Mouse (Mus musculus): Measurements from ENCODE around the gene Nap1l1. TPM values are rescaled to one million over a fixed set of nuclear protein-coding genes. Genes with fewer than 3 reads are reported as not detected.

The Nap1l1 gene
- polyA plus RNA-seq, 1 experiment from 2014 or later: 67.0 TPM

GRCm38 (mm10) chr10:111451683-111452322 lies 21.2 kb upstream of the Nap1l1 start:
- H3K27me3 ChIP-seq (ENCODE audit: control insufficient read depth, insufficient read depth, low read depth, low read length): no peaks in the 10 kb centered on the region
- ATAC-seq (ENCODE audit: low read depth): peak; percentile 67
- H3K4me1 ChIP-seq (ENCODE audit: control insufficient read depth, low read depth, low read length): no peaks in the 10 kb centered on the region
- H3K27ac ChIP-seq (ENCODE audit: low read length): no peak overlapping the region
- no peaks in the 10 kb centered on the region for H3K36me3 ChIP-seq (ENCODE audit: control insufficient read depth, insufficient read depth)
- H3K9me3 ChIP-seq (replicated peaks; ENCODE audit: control insufficient read depth, low read length): no peaks in the 10 kb centered on the region
- no peak overlapping the region for H3K4me2 ChIP-seq (ENCODE audit: low read depth, low read length)
- H3K9ac ChIP-seq (ENCODE audit: low read depth, low read length): no peak overlapping the region
- WGBS (ENCODE audit: insufficient replicate concordance): 31% methylated on average over 1 of the region's 1 CpGs
- no peak overlapping the region for H3K4me3 ChIP-seq (ENCODE audit: low read depth, low read length)

DNA sequence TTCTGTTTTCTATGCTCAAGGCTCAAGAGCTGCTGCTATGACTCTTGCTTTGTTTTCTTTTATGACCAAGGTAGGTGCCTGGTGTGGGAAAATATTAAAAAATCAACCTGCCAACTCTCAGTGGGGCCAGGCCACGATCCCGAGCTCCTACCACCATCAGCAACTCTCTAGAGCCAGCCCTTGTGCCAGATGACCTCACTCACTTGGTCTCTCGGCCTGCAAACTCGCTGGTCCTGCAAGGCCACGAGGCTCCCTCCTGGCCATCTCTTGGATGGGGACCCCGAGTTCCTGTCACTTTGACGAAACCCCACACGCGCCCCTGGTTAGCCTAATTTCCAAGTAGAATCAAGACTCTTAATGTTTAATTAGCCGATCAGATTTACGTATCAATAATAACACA lies 20.6 kb upstream of the Nap1l1 start:
- WGBS (ENCODE audit: insufficient replicate concordance): 70% methylated on average over 11 of the region's 11 CpGs
- no peaks in the 10 kb centered on the region for H3K27me3 ChIP-seq (ENCODE audit: control insufficient read depth, insufficient read depth, low read depth, low read length)
- no peak overlapping the region for H3K4me2 ChIP-seq (ENCODE audit: low read depth, low read length)
- H3K27ac ChIP-seq (ENCODE audit: low read length): no peak overlapping the region
- no peak for ATAC-seq (ENCODE audit: low read depth)
- no peaks in the 10 kb centered on the region for H3K4me1 ChIP-seq (ENCODE audit: control insufficient read depth, low read depth, low read length)
- H3K36me3 ChIP-seq (ENCODE audit: control insufficient read depth, insufficient read depth): no peaks in the 10 kb centered on the region
- no peaks in the 10 kb centered on the region for H3K9me3 ChIP-seq (replicated peaks; ENCODE audit: control insufficient read depth, low read length)
- H3K9ac ChIP-seq (ENCODE audit: low read depth, low read length): no peak overlapping the region
- H3K4me3 ChIP-seq (ENCODE audit: low read depth, low read length): no peak overlapping the region

DNA sequence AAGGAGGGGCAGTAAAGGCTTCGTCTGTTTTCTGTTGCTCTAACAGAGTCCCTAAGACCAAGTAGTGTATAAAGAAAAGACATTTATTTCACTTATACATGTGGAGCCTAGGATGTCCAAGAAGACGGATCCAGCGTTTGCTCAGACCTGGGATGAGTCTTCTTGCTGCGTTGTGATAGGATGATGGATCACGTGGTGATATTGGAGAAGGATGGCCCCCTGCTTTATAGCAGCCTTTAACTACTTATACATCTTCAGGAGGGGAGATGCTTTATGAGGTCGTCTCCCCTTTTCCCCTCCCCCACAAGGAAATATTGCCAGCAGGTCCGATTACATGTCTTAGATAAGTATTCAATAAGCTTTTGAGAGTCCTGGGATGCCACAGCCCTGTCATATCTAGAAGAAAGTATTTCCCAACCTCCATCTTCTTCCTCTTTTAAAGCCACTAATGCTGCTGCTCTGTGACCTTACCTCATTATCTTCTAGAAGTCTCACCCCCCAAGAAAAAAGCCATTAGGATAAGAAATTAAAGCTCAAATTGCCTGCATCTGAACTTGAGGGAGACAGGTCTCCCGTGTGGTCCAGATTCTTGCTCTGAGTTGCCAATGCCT lies 18.2 kb upstream of the Nap1l1 start:
- no peak overlapping the region for H3K27ac ChIP-seq (ENCODE audit: low read length)
- no peak overlapping the region for H3K4me2 ChIP-seq (ENCODE audit: low read depth, low read length)
- no peaks in the 10 kb centered on the region for H3K9me3 ChIP-seq (replicated peaks; ENCODE audit: control insufficient read depth, low read length)
- H3K27me3 ChIP-seq (ENCODE audit: control insufficient read depth, insufficient read depth, low read depth, low read length): no peaks in the 10 kb centered on the region
- H3K4me1 ChIP-seq (ENCODE audit: control insufficient read depth, low read depth, low read length): no peaks in the 10 kb centered on the region
- WGBS (ENCODE audit: insufficient replicate concordance): 46% methylated on average over 8 of the region's 8 CpGs
- H3K36me3 ChIP-seq (ENCODE audit: control insufficient read depth, insufficient read depth): no peaks in the 10 kb centered on the region
- no peak overlapping the region for H3K9ac ChIP-seq (ENCODE audit: low read depth, low read length)
- H3K4me3 ChIP-seq (ENCODE audit: low read depth, low read length): no peak overlapping the region
- no peak for ATAC-seq (ENCODE audit: low read depth)

DNA sequence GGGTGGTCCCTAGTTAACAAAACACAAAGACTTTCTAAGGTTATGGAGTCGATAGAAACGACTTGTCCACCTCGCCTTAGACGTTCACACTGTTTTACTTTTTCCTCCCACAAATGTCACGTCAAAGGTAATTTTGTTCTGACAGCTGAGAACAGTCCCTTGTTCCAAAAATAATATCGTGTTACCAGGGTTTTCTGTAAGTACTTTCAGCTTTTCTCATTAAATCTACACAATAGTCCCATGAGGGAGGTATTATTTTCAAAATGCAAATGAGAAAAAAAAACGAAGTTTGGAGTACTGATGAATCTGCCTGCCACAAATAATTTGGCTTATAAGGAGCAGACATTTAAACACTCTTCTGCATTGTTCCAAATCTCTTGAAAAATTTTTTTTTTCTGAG lies 14.9 kb upstream of the Nap1l1 start:
- no peaks in the 10 kb centered on the region for H3K27me3 ChIP-seq (ENCODE audit: control insufficient read depth, insufficient read depth, low read depth, low read length)
- 64% methylated on average over 7 of the region's 7 CpGs for WGBS (ENCODE audit: insufficient replicate concordance)
- no peaks in the 10 kb centered on the region for H3K4me1 ChIP-seq (ENCODE audit: control insufficient read depth, low read depth, low read length)
- H3K9me3 ChIP-seq (replicated peaks; ENCODE audit: control insufficient read depth, low read length): no peaks in the 10 kb centered on the region
- H3K36me3 ChIP-seq (ENCODE audit: control insufficient read depth, insufficient read depth): no peaks in the 10 kb centered on the region
- H3K27ac ChIP-seq (ENCODE audit: low read length): no peak overlapping the region
- no peak overlapping the region for H3K9ac ChIP-seq (ENCODE audit: low read depth, low read length)
- ATAC-seq (ENCODE audit: low read depth): no peak
- H3K4me3 ChIP-seq (ENCODE audit: low read depth, low read length): no peak overlapping the region
- no peak overlapping the region for H3K4me2 ChIP-seq (ENCODE audit: low read depth, low read length)

DNA sequence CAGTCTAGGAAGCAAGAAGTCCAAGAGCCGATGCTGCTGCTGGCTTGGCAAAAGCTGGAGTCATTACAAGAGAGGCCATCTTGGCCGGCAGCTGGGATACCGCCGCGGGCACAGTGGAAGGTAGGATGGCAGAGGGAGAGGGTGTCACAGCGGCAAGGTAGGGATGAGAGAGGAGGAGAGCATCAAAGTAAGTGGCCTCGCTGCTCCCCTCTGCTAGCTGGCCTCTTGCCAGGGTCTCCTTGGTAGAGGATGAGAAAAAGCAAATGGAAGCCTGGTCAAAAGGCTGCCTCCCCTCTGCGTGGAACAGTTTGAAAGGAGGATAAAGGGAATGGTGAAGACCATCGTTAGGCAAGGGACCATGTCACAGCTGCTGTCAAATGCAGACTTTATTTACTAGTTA lies 14.0 kb upstream of the Nap1l1 start:
- no peak for ATAC-seq (ENCODE audit: low read depth)
- Histone ChIP-seq H3K4me2 (ENCODE audit: low read depth, low read length) (no peak overlapping the region), H3K9ac (ENCODE audit: low read depth, low read length) (no peak overlapping the region), H3K27ac (ENCODE audit: low read length) (no peak overlapping the region), H3K4me3 (ENCODE audit: low read depth, low read length) (no peak overlapping the region), H3K27me3 (ENCODE audit: control insufficient read depth, insufficient read depth, low read depth, low read length) (no peaks in the 10 kb centered on the region), H3K36me3 (ENCODE audit: control insufficient read depth, insufficient read depth) (no peaks in the 10 kb centered on the region), H3K9me3 (replicated peaks; ENCODE audit: control insufficient read depth, low read length) (no peaks in the 10 kb centered on the region), H3K4me1 (ENCODE audit: control insufficient read depth, low read depth, low read length) (no peaks in the 10 kb centered on the region)
- WGBS (ENCODE audit: insufficient replicate concordance): 77% methylated on average over 9 of the region's 9 CpGs

- no peak for ATAC-seq (ENCODE audit: low read depth)
- WGBS (ENCODE audit: insufficient replicate concordance): 59% methylated on average over 3 of the region's 3 CpGs
- H3K4me2 ChIP-seq (ENCODE audit: low read depth, low read length): no peak overlapping the region
- H3K9me3 ChIP-seq (replicated peaks; ENCODE audit: control insufficient read depth, low read length): no peaks in the 10 kb centered on the region
- H3K9ac ChIP-seq (ENCODE audit: low read depth, low read length): no peak overlapping the region
- no peak overlapping the region for H3K27ac ChIP-seq (ENCODE audit: low read length)
- H3K4me1 ChIP-seq (ENCODE audit: control insufficient read depth, low read depth, low read length): no peaks in the 10 kb centered on the region
- H3K27me3 ChIP-seq (ENCODE audit: control insufficient read depth, insufficient read depth, low read depth, low read length): no peaks in the 10 kb centered on the region
- no peaks in the 10 kb centered on the region for H3K36me3 ChIP-seq (ENCODE audit: control insufficient read depth, insufficient read depth)
- no peak overlapping the region for H3K4me3 ChIP-seq (ENCODE audit: low read depth, low read length)
These were observed 13.1 kb upstream of the Nap1l1 start for GRCm38 (mm10) chr10:111459874-111460273.

DNA sequence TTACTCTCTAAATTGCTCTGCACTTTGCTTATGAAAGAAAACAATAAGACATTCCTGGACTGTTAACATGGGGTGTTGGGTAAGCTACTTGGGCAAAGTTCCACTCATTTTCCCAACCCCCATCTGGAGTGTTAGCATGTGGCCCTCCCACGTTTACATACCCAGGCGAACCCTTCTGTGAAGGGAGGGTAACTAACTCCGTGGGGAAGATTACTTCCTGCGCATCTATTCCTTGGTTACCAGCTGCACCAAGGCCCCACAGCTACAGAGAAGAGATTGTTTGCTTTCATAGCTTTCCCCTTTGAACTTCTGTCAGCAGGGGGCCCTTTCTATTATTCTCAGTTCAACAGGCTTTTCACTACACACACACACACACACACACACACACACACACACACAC lies 12.6 kb upstream of the Nap1l1 start:
- Histone ChIP-seq H3K4me1 (ENCODE audit: control insufficient read depth, low read depth, low read length) (no peaks in the 10 kb centered on the region), H3K4me3 (ENCODE audit: low read depth, low read length) (no peak overlapping the region), H3K27ac (ENCODE audit: low read length) (no peak overlapping the region), H3K9ac (ENCODE audit: low read depth, low read length) (no peak overlapping the region), H3K9me3 (replicated peaks; ENCODE audit: control insufficient read depth, low read length) (no peaks in the 10 kb centered on the region), H3K27me3 (ENCODE audit: control insufficient read depth, insufficient read depth, low read depth, low read length) (no peaks in the 10 kb centered on the region), H3K4me2 (ENCODE audit: low read depth, low read length) (no peak overlapping the region), H3K36me3 (ENCODE audit: control insufficient read depth, insufficient read depth) (no peaks in the 10 kb centered on the region)
- WGBS (ENCODE audit: insufficient replicate concordance): 38% methylated on average over 4 of the region's 4 CpGs
- no peak for ATAC-seq (ENCODE audit: low read depth)

DNA sequence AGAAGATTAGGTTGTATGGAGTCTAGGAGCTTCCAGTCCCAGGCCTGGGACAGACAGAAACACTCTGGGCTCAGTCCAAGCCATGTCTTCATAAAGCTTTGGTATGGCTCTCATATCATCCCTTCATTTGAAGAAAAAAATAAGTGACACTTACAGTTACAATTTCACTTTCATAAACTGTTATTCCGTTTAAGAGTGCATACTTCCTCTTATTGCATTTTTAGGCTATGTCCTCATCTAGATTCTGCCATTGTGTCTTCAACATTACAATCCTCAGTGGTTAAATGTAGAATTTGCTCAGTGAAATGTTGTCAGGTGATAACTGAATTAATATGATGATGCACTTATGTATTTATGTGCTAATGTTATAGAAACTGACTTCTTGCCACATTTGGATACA lies 8.2 kb upstream of the Nap1l1 start:
- no peaks in the 10 kb centered on the region for H3K9me3 ChIP-seq (replicated peaks; ENCODE audit: control insufficient read depth, low read length)
- no peaks in the 10 kb centered on the region for H3K27me3 ChIP-seq (ENCODE audit: control insufficient read depth, insufficient read depth, low read depth, low read length)
- no peak overlapping the region for H3K4me3 ChIP-seq (ENCODE audit: low read depth, low read length)
- WGBS (ENCODE audit: insufficient replicate concordance): 29% methylated on average over 1 of the region's 1 CpGs
- ATAC-seq (ENCODE audit: low read depth): no peak
- H3K9ac ChIP-seq (ENCODE audit: low read depth, low read length): no peak overlapping the region
- H3K36me3 ChIP-seq (ENCODE audit: control insufficient read depth, insufficient read depth): no peaks in the 10 kb centered on the region
- H3K27ac ChIP-seq (ENCODE audit: low read length): no peak overlapping the region
- H3K4me1 ChIP-seq (ENCODE audit: control insufficient read depth, low read depth, low read length): no peaks in the 10 kb centered on the region
- H3K4me2 ChIP-seq (ENCODE audit: low read depth, low read length): no peak overlapping the region

- no peak overlapping the region for H3K4me2 ChIP-seq (ENCODE audit: low read depth, low read length)
- H3K9ac ChIP-seq (ENCODE audit: low read depth, low read length): no peak overlapping the region
- ATAC-seq (ENCODE audit: low read depth): no peak
- no peaks in the 10 kb centered on the region for H3K4me1 ChIP-seq (ENCODE audit: control insufficient read depth, low read depth, low read length)
- H3K27ac ChIP-seq (ENCODE audit: low read length): no peak overlapping the region
- no peak overlapping the region for H3K4me3 ChIP-seq (ENCODE audit: low read depth, low read length)
- no peaks in the 10 kb centered on the region for H3K9me3 ChIP-seq (replicated peaks; ENCODE audit: control insufficient read depth, low read length)
- no peaks in the 10 kb centered on the region for H3K36me3 ChIP-seq (ENCODE audit: control insufficient read depth, insufficient read depth)
- WGBS (ENCODE audit: insufficient replicate concordance): 25% methylated on average over 2 of the region's 2 CpGs
- no peaks in the 10 kb centered on the region for H3K27me3 ChIP-seq (ENCODE audit: control insufficient read depth, insufficient read depth, low read depth, low read length)
These were observed 7.6 kb upstream of the Nap1l1 start for GRCm38 (mm10) chr10:111465409-111465808.

Data from liver, embryonic 16.5 days (tissue).